Mouse (Mus musculus) forebrain, embryonic 13.5 days (tissue): Measurements from ENCODE around the gene Gm26897. TPM values are rescaled to one million over a fixed set of nuclear protein-coding genes. Genes with fewer than 3 reads are reported as not detected.

ENCODE experiments used
- ATAC-seq: fragments of 200-750 bp; cut with Nextera tagmentation; 2 replicates; pipeline ENCODE4 v1.8.0; 2017
- H3K27ac ChIP-seq: fragments of 300-500 bp; sonication (generic); 2 replicates; pipeline ENCODE4 v1.5.1; 2015; ENCODE audit warnings: inconsistent platforms, mild to moderate bottlenecking, moderate library complexity
- H3K27me3 ChIP-seq: fragments of 300-500 bp; sonication (generic); 2 replicates; pipeline ENCODE4 v1.6.1; 2015; ENCODE audit warnings: mild to moderate bottlenecking, inconsistent platforms
- H3K36me3 ChIP-seq: fragments of 300-500 bp; sonication (generic); 2 replicates; pipeline ENCODE4 v1.6.1; 2015; ENCODE audit warnings: mild to moderate bottlenecking, inconsistent platforms; ENCODE audit not compliant: poor library complexity, severe bottlenecking
- H3K4me1 ChIP-seq: fragments of 300-500 bp; sonication (generic); 2 replicates; pipeline ENCODE4 v1.6.1; 2015; ENCODE audit warnings: inconsistent platforms
- H3K4me2 ChIP-seq: fragments of 300-500 bp; sonication (generic); 2 replicates; pipeline ENCODE4 v1.6.1; 2015; ENCODE audit warnings: inconsistent platforms, mild to moderate bottlenecking, moderate library complexity
- H3K4me3 ChIP-seq: fragments of 300-500 bp; sonication (generic); 2 replicates; pipeline ENCODE4 v1.5.1; 2015; ENCODE audit warnings: mild to moderate bottlenecking, inconsistent platforms
- H3K9ac ChIP-seq: fragments of 300-500 bp; sonication (generic); 2 replicates; pipeline ENCODE4 v1.6.1; 2015; ENCODE audit warnings: mild to moderate bottlenecking, inconsistent platforms
- H3K9me3 ChIP-seq: fragments of 300-500 bp; sonication (generic); replicated peaks from 2 replicates; pipeline ENCODE4 v1.6.1; 2016; ENCODE audit warnings: inconsistent platforms
- WGBS: fragments of 180-500 bp; shearing (Covaris S2); methylation state at CpG from one replicate; pipeline ENCODE4 v1.1.7; 2015; 5-methylcytosine and 5-hydroxymethylcytosine counted together
- polyA plus RNA-seq: library from polyadenylated mRNA; unstranded; fragments of >200 nt; fragmentation: Nextera tagmentation; extraction: Ambion mirVana; gene quantifications from 2 replicates; pipeline ENCODE4 v1.2.1, GENCODE M21; 2015

Gene Gm26897
- polyA plus RNA-seq, 1 experiment from 2014 or later = not detected

- H3K27me3 ChIP-seq = no peaks in the 10 kb centered on the region
- 85% methylated on average over 6 of the region's 6 CpGs for WGBS
- H3K4me2 ChIP-seq = no peak overlapping the region
- H3K9me3 ChIP-seq = no peaks in the 10 kb centered on the region
- no peak for ATAC-seq
- no peaks in the 10 kb centered on the region for H3K36me3 ChIP-seq
- no peak overlapping the region for H3K9ac ChIP-seq
- no peak overlapping the region for H3K27ac ChIP-seq
- no peak overlapping the region for H3K4me3 ChIP-seq
- peaks cover 35% of the 10 kb centered on the region for H3K4me1 ChIP-seq
These were observed 42.5 kb downstream of the Gm26897 start for GRCm38 (mm10) chr5:111776246-111776645.

- H3K9ac ChIP-seq = no peak overlapping the region
- no peak for ATAC-seq
- whole genome bisulfite sequencing = 71% methylated on average over 5 of the region's 5 CpGs
- no peak overlapping the region for H3K4me3 ChIP-seq
- no peaks in the 10 kb centered on the region for H3K36me3 ChIP-seq
- no peaks in the 10 kb centered on the region for H3K27me3 ChIP-seq
- no peak overlapping the region for H3K4me2 ChIP-seq
- H3K27ac ChIP-seq = no peak overlapping the region
- H3K9me3 ChIP-seq = no peaks in the 10 kb centered on the region
- peaks cover 19% of the 10 kb centered on the region for H3K4me1 ChIP-seq
These were observed 44.4 kb downstream of the Gm26897 start for GRCm38 (mm10) chr5:111778093-111778492.

GRCm38 (mm10) chr5:111779776-111780485, 46.2 kb downstream of the Gm26897 start:
- no peak for ATAC-seq
- no peak overlapping the region for H3K27ac ChIP-seq
- no peak overlapping the region for H3K4me2 ChIP-seq
- H3K27me3 ChIP-seq = no peaks in the 10 kb centered on the region
- no peaks in the 10 kb centered on the region for H3K9me3 ChIP-seq
- no peaks in the 10 kb centered on the region for H3K36me3 ChIP-seq
- no peak overlapping the region for H3K4me3 ChIP-seq
- no peak overlapping the region for H3K9ac ChIP-seq
- WGBS = 89% methylated on average over 10 of the region's 10 CpGs
- H3K4me1 ChIP-seq = peaks cover 4% of the 10 kb centered on the region; the same call in 1 of the 2 replicates
